Mouse (Mus musculus): ENCODE measurements around the gene Grid1.
A peak's percentile ranks its signal among the peaks of the same experiment; 100 is the strongest.

Grid1 gene

DNA sequence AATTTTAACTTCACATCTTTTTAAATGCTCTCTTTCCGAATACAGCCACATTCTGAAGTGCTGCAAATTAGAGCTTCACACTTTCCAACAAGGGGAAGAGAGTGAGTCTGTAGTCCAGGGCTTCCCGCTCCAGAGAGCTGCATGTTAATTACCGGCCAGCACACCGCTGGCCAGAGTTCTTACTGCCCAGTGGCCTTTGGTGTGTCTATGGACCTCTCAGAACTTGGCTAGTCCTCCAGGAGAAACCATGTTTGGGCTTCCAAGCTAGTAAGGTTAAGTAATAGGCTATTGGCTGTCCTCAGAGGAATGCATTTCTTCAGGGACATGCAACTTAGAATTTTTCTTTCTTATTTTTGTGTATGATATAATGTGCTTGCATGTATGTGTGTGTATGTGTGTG, 301.0 kb downstream of the Grid1 start:
- no peak for DNase-seq

DNA sequence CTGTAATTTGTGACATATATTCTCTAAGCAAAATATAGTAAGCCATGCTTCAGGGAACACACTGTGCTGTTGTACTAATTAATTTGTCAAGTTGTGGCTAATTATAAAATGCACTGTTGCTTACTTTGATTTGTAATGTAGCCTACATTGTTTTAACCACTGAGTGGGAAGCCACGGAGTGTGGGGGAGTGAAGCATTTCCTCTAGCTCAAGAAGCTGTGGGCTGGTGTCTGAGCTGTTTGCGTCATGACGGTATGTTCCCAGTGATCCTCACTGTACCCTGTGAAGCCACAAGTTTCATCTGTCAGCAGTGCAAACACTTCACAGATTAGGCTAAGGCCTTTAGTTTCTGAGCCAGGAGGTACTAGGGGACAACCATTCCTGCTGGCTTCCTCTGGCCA, 302.2 kb downstream of the Grid1 start:
- DNase-seq, result no peak

DNA sequence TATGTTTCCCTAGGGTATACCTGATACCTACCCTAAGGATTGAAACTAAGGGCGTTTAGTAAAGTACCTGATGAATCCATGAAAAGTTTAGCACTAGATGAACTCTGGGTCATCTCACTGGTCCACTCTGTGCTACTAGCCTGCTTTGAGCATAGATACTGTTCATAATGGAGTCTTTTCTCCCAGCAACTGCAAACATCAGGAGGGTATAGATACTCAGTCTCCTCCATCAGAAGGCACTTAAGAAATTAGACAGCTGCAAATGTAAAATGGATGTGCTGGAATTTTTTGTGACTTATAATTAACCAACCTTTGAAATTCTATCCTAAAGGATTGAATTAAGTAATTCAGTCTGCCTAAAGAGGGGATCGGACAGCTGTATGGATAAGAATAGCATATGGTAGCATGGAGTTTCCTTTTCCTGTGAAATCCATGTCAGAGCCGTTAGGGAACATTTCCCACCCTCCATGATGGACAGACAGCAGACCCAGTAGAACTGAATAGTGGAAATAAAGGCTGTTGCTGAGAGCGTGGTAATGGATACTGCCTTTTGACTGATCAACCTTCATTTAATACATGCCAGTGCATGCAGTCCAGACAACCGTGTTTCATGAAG, 303.5 kb downstream of the Grid1 start:
- DNase-seq, result no peak

DNA sequence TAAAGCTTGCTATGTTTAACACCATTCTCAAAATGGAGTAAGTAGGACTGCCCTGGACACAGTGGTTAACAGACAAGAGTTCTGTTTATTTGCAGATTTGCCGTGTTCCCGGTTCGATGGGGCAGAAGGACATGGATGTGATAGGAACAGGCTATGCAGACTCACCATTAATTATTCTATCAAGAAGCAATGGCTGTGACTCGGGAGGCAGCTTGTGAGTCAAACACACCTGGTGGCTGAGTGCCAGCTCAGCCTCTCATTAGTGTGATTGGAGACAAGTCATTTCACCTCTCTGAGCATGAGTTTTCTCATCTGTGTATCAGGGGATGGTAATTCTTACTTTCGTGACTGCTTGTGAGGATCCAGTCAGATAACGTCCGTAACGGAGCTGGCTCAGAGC, 307.7 kb downstream of the Grid1 start:
- DNase-seq, result no peak

DNA sequence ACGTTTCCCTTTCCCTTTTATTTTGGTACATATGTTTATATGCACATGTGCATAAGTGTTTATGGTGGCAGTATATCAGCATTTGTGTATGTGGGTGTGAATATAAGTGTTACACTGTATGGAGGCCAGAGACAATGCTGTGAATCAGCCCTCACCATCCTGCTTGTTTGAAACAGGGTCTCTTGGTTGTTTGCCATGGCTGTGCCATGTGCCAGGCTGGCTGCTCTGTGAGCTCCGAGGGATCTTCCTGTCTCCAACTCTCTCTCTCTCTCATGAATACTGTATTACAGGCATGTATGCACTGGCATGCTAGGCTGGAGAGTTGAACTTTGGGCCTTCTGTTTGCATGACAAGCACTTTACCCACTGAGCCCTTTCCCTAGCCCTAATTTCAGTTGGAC, 315.1 kb downstream of the Grid1 start:
- DNase-seq, result no peak

DNA sequence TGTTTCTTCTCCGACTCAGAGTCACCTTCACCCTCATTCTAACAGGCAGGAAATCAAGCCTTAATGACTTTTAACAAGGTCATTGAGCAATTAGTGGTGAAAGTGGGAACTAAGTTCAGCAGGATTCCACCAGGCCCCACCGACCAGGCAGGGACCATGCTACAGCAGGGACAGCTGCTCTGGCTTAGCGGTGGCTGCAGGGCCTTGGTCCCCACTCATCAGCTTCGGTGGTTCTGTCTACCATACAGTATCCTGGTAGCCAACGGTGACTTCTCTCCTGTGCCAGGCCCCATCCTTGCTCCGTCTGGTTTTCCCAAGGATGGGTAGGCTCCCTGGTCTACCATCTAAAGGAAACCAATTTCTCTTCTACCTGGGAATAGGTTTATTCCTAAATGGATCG, 318.2 kb downstream of the Grid1 start:
- DNase-seq, result no peak

DNA sequence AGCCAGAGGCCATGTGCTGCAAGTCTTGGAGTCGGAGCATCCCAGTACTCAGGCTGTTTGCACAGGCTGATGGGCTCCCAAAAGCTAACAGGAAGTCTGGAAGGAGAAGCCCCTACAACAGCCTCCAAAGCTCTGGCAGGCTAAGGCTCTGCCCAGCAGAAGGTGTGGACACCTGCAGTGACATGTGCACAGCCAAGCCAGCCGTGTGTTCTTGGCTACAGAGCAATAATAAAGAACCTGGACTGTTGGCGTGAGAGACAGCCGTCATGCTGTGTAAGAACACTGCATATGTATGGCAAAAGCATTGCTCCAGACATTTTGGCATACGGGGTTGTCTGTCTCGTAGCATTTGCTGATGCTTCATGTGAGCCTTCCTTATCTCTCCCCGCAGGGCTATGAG, 319.9 kb downstream of the Grid1 start:
- no peak for DNase-seq

DNA sequence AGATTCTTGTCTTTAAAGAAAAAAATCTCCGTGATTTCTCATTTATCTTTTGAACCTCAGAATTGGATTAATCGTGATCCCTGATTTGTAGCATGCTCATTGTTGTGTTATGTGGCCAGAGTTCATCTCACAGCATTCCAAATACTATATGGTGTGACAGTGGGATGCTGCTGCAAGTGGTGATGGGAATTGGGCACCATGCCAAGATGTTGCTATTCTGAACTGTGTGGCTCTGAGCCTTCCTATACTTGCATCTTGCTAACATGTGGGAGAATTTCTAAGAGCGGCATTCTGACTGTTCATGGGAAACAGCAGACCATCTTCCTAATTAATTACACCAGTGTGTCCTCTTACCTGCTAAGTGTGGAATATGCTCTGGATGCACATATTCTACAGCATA, 332.5 kb downstream of the Grid1 start:
- DNase-seq, result no peak

DNA sequence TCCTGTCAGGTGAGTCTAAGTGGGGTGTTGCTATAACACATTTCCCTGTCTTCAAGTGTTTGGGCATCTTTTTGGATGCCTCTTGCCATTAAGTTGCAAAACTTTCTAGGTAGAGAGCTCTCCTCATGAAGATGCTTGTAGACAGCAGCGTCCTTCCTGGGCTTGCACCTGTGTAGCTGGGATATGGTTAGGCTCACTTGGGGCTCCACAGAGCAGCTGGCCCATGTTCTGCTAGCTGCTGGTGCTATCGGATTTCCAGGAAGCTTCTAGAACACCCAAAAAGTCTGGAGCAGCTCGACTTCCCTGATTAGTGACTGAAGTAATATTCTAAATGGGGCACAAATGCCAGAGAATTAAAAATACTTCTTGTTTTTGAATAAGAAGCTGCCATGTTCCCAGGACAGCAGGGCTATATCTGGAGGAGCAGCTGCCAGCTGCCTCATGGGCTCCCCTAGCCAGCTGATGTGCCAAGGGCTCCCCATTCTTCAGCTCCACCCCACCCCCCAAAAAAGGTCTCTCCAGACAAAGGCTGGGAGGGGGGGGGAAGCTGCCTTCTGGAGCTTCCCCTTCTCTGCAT, 333.9 kb downstream of the Grid1 start:
- DNase-seq, result no peak

DNA sequence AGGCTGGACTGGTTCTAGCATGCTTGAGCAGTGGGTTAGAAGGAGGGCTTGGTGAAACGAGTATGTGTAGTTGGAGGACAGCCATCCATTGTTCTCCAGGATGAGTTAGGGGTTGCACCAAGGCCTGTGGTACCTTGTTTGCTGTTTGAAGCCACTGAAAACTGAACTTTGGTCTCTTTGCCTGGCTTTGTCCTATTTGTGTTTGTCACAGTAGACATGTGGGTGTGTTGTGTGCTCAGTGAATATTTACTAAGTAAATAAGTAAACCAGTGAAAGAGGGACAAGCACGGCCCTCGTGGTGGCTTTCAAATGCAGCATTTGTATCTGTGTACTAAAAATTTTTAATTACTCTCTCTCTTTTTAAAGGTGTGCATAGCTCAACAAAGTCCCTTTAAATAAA, 334.5 kb downstream of the Grid1 start:
- DNase-seq, result no peak

DNA sequence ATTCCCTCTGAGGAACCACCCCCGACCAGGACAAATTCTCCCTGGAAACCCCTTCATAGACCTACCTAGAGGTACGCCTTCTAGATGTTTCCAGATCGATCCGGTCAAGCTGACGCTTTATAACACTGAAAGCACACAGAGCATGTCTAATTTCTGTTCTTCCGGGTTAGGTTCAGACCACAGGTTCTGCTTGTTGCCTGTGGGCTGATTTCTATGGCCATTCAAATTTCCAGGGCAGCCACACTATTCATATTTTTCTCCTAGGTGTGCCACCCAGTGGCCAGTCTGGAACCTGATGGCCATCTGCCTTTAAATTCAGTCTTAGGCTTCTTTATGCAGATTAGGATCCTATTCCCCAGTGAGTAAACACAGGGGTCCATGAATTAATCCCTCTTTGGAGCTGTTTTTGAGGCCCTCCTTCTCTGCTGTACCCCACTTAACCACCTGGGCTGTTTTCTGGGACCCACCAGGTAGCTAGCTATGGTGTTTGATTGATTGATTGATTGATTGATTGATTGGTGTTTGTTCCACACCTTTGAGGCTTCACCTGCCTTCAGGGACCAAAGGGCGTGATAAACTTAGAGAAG, 337.3 kb downstream of the Grid1 start:
- peak; percentile 6 for DNase-seq

DNA sequence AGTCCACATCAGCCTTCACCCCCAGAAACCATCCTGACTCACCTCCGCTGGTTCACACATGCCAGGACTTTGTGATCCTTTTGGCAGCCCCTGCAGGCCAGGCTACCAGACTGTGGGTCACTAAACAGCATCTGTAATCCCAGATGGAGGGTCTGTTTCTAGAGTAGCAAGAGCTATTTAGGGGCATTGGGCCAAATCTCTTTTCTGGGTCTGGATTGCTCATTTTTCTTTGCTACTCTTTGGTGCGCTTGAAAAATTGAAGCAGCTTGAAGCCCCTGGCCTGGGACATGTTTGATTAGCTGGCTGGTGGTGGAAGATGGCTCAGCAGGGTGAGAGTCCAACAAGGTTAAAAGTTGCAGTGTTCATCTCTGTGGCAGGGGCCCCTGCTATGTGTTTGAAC, 339.4 kb downstream of the Grid1 start:
- no peak for DNase-seq

DNA sequence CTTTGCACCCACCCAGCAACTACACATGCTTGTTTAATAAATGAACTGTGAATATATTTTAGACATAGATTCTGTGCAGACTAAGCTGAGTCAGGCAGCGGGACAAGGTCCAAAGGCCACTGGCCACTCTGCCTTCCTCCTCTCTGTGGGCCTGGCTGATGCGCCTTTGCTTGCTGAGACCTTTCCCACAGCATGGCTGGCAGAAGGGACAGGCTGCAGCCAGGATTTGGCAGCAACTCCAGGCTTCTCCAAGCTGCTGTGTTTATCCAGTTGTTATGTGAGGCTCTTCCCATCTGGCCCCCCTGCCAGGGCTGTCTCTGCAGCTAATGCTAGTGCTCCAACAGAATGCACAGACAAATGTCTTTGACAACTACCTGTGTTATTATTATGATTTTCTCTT, 347.5 kb downstream of the Grid1 start:
- DNase-seq, result no peak

DNA sequence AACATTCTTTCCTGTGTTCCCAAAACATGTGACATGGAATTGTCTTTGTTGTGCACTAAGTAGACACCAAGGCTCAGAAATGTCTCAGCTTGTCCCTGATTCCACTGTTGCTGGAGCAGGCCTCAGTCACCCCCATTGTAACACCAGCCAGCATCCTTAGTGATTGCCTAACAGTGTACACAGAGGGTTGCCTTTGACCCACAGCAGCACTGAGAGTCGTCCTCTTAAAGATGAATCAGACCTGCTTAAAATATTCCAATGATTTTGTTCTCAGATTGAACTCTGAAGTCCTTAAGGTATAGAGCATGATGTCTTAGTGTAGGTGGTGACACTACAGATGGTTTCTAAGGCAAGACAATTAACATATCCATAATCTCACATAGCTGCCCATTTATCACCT, 354.0 kb downstream of the Grid1 start:
- no peak for DNase-seq

DNA sequence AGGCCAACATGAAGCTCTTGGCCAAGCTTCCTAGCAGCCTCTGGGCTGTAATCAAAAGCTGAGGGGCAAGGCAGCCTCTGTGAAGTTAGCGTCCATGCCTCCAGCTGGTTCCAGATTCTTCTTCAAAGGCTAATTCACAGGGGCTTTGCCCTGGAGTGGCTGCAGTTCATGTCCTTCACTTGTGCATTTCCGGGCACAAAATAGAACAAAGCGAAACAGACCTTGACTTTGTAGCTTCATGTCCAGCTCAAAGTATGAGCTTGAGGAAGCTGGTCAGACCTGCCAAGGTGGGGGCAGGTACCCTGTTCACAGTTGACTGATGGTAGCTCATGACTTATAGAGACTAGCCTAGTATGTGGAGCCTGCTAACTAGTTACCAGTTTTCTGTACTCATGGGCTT, 356.1 kb downstream of the Grid1 start:
- DNase-seq, result no peak

DNA sequence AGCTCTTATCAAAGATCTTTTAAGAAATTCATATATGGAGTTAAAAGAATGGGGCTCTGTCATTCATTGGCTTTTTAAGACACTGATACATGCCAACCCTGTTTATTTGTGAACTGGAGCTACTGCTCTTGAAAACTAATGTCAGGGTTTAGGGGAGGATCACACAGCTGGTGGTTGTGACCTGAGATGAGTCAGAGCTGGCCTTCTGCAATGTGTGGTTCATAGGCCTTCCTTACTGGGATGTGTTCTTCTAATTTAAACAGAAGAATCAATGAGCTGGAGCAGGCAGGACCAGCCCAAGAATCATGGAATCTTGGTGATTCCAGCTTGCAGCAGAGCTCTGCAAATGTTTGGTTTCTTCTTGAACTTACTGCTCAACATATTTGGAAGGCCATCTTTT, 359.2 kb downstream of the Grid1 start:
- no peak for DNase-seq

DNA sequence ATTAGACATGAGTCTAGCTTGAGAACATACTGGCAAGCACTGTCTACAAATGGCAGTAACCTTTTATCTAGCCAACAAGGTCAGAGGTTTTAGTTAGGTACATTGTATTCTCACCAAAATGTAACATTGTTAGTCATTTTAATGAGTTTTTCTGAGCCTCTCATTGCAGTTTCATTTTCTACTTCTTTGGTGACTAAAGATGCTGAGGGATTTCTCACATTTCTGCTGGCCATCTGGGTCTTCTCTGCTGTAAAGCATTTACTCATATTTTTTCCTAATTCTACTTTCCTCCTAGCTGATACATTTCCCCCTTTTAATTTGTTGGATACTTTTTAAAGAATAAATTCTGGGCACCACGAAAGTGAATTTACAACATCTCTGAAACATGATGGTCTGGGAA, 365.5 kb downstream of the Grid1 start:
- no peak for DNase-seq

DNA sequence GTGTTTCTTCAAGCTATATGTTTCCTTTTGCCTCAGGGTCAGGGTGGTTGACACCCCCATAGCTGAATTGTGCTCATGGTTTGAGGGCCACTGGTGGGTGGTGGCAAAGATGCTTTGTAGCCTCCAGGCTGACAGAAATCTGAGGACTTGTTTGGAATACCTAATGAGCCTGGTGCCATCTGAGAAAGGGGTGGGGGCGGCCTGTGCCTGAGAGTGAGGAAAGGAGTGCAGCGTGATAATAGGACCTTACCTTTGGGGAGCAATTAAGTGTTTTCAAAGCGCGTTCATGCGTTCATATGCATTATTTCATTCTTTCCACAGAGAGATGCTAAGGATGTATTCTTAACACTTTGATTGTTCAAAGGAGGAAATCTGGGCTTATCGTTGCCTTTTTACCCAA, 372.3 kb downstream of the Grid1 start:
- no peak for DNase-seq

DNA sequence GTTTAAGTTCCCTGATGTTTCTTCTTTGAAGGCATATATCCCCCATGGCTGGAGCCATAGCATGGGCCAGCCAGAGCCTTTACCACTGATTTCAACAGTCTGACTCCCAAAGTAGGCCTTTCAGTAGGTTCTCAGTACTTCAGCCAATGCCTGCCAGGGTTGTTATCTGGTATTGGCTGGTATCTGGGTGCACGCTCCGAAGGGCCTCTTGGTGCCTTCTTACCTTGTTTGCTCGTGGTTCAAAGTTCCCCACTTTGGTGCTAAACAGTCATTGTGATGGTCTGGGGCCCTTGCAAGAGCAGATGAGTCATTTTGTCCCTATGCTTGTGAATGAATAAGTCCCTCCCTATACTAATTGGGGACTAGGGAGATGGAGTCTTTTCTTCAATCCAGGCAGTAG, 377.5 kb downstream of the Grid1 start:
- no peak for DNase-seq

DNA sequence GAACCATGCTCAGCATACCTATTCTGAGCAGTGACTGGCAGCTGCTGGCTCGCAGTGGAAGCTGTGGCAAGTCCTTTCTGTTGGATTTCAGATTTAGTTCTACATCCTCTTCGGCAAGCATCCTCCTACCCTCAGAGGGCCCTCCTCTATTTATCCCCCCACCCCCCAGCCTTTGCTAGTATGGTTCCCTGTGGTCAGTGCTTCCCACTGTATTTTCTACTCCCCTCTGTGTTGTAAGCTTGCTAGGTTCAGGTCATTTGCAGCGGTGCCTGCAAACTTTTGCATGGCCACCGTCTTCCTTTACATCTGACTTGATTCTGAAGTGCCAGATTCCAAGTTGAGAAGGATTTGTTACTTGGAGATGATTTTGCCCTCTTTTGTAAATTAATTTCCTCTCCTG, 378.5 kb downstream of the Grid1 start:
- DNase-seq, result no peak

DNA sequence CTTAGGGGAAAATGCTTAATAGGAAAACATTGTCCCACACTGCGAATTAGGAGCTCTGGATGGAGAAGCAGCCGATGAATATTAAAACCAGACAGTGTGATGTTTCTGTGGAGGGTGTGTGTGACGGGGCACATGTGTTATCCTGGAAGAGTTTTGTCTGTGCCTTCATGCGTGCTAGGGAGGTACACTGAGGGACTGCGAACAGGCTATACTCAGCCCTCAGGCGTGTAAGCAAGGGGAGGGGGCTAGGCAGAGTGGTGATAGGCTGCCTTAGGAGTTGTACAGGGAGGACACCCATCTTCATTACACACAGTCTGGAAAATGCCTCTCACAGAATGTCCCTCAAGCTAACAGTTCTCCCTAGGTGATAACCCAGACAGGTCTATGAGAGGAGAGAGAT, 379.0 kb downstream of the Grid1 start:
- DNase-seq, result no peak

DNA sequence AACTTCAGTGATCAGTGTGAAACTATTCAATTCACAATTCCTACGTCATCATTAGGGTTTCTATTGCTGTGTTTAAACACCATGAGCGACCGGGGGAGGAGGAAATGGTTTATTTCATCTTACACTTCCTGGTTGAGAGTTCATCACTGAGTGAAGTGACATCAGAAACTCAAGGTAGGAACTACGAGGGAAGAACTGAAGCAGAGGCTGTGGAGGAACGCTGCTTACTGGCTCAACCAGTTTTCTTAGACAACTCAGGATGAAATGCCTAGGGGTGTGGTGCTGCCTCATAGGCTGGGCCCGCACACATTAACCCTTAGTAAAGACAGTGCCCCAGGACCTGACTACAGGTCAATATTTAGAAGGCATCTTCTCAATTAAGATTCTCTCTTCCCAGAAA, 389.5 kb downstream of the Grid1 start:
- no peak for DNase-seq

DNA sequence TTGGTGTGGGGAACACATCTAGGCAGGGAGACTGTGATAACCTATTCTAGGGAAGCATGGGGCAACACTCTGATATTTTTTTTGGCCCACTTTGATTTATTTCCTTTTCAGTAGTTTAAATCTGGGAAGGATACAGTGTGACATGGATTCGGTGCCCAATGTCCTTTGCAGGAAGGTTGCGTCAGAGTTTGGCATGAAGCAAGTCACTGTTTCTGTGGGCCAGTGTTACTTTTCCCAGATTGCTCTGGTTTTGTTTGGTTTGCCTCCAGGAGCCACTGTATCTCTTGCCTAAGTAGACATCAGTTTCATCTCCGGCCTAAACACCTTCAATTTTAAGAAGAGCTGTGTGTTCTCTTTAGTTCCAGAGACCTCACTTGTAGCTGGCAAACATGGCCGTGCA, 399.1 kb downstream of the Grid1 start:
- no peak for DNase-seq

DNA sequence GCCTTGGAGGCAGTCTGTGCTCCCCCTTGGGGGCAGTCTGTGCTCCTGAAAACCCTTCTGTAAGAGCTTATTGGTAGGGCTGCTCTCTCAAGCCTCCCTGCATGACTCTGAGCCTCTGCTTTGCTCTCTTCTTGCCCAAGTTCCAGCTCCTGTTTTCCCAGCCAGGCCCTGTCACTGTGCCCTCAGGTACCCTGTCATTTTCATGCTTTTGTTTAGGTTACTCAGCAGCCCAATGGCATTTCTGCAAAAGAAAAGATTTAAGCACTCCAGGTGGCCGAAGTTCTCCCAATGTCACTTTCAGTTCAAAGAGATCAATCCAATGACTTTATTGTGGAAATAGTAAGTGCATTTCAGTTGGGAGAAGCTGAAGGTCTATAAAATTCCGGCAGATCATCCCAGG, 402.3 kb downstream of the Grid1 start:
- no peak for DNase-seq

DNA sequence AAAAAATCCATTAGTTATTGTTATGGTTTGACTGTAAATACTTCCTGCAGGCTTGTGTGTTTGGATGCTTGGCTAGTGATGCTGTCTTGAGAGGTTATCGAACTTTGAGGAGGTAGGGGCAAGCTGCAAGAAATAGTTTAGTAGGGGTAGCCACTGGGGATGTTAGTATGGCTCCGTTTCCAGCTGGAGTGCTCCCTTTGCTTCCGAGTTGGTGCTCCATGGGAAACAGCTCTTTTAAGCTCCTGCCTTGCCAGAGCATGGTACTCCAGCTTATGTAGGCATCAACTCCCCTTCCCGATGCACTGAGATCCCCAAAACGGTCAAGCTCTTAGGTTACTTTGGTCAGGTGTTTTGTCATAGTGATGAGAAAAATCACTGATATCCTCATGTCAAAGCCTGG, 407.7 kb downstream of the Grid1 start:
- no peak for DNase-seq

Measured in cerebellum, adult 8-10 months (tissue).